Mouse (Mus musculus) retina, postnatal 7 days (tissue): ENCODE data around the gene Dmc1.

ENCODE experiments used
- DNase-seq: peaks from one replicate; pipeline ENCODE4 v3.0.0-alpha.2; 2012; ENCODE audit warnings: low read depth, low spot score

Dmc1 gene

DNA sequence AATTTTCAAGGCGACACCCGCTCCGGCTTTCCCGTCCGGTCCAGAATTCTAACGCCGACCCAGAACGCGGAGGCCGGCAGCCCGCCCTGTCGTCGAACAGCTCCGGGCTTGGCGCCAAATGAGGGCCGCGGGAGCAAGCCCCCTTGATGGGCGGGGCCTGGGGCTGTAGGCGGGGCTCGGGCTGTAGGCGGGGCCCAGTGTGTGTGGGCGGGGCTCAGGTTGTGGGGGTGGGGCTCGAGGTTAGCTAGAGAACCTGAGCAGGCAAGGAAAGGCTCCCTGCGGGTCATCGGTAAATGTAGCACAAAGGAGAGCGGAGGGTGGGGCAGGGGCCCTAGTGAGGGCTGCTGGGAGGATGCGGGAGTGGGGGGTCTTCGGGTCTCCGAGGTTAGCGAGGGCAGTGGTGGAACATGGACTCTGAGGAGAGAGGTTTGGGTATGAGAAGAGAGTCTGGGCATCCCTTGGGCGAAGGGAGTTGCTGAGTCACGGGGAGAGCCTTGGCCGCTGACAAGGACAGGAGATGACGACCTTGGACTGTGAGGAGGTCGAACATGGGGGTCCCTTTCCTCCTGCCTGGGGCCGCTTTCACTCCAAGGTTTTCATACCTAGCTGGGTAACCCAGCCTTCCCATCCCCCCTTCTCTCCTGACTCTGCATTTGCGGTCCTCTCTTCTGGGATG lies at the start of gene Dmc1:
Dmc1 (minus strand) TSS at position 120 of the 676 bp plus-strand sequence.
- DNase-seq: no peak

DNA sequence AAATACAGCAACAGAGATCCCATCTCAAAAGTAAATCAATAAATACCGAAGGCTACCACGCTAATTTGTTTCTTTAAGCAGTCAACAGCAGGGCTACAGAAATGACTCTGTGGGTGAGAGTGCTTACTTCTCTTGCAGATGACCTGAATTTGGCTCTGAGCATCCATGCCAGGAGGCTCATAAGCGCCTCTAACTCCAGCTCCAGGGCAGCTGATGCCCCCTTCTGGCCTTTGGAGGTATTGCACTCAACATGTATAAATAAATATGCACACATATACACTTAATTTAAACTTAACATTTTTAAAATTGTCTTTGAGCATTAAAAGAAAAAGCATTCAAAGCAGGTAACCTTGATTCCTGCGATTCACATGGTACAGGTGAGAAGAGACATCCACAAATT lies 46.6 kb upstream of the Dmc1 start:
- no peak for DNase-seq

DNA sequence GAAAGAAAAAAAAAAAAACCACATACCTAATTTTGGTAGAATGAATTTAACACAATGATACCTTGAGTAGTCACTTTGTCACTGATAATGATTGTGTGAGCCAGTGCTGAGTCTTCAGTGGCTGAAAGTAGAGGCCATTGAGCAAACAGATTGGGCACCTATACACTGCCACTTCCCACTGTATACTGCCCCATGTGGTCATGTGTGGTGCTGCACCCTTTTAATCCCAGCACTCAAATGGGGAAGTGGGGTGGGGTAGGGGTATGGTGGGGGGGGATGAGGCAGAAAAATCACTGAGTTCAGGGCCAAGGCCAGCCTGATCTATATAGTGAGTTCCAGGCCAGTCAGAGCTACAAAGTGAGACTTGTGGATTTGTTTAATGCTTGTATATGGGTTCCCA lies 45.7 kb upstream of the Dmc1 start:
- peak; percentile 46 for DNase-seq

DNA sequence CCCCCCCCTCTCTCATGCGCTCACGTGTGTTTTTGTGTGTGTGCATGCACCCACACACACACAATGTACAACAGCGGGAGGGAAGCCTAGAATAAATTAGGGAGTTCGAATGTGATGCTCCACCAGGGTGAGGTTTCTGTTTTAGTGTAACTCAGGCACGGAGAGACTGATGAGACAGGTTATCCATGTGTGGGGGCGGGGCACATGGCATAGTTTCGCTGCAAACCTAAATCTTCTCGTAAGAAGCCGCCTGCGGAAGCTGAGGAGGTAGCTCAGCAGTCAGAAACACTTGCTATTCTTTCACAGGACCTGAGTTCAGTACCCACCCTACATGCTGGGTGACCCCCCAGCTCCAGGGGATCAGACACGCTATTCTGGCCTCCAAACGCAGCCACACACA lies 43.2 kb upstream of the Dmc1 start:
- no peak for DNase-seq

DNA sequence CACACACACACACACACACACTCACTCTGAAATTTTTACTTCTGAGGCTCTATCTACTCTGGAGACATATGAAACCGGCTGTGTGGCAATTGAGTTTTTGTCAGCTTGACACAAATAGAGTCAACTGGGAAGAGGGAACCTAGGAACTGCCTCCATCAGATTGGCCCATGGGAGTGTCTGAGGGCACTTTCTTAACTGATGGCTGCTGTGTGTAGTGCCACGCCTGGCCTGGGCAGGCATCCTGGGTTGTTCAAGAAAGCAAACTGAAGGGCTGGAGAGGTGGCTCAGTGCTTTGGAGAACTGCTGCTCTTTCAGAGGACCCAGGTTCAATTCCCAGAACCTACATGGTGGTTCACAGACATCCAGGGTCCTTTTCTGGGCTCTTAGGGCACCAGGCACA lies 40.6 kb upstream of the Dmc1 start:
- no peak for DNase-seq

DNA sequence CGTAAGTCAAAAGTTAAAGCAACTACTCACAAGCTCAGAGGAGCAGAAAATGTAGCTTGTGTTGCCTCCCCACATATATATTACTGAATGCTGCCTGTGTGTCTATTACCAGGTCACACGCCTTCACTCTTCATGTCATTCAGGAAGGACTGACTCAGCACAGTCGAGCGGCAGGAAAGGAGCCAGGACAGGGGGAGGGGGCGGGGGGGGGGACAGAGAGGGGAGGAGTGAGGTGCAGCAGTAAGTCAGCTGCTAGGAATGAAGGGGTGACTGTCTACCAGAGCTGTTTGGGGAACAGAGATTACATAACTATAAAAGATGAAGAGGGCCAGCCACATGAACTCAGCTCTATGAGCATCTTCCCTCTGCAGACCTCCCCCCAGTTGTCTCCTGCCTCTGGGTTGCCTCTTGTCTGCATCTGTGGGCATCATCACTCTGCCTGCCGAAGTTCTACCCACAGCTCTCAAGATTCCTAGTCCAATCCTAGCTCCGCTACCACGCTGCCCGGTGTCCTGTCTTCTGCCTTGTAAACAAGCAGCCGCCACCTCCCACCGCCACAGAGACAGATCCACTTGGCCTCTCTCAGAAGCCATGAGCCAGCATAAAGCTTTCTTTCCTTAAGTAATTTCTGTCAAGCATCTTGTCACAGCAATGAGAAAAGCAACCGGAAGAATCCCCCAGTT lies 36.4 kb upstream of the Dmc1 start:
- DNase-seq: no peak

DNA sequence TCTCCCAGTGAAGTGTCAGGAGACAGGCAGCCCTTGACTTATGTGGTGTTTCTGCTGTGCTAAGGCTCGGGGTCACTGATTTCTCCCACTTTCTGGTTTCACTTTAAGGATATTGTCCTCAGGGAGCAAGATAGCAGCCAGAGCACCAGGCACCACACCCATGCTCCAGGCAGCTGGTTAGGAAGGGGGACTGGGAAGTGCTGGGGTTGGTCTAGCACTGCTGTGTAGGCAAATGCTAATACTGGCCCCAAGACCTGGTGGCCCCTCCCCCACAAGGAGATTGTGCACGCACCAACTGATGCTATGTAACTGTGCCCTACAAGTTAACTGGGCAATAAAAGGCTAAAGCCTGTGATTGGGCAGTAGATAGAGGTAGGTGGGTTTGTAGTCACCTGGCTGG lies 25.6 kb upstream of the Dmc1 start:
- no peak for DNase-seq

DNA sequence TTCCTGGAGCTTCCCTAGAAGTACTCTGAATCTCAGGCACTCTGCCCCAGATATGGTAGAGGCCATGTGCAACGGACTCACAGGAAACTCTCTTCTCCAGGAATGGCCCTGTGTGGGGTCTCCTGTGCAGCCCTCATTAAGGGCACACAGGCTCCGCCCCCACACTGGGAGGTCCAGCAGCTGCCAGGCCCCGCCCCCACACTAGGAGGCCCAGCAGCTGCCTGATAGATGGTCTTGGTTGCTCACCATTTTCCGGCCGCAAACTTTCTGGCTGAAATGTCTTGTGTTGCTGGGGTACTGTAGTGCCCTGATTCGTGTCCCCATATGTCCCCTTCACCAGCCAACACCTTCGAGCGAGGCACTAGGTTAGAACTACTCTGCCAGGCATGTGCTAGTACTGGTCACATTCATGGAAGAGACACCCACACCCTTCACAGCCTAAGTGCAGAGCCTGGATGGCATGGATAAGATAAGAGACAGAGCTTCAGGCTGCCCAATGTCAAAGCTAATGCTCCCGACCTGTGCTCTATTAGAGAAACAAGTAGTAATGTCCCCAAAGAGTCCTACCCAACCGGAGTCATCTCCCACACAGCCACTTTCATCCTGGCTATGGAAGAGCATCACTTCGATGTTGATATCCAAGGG lies 15.0 kb upstream of the Dmc1 start:
- no peak for DNase-seq

DNA sequence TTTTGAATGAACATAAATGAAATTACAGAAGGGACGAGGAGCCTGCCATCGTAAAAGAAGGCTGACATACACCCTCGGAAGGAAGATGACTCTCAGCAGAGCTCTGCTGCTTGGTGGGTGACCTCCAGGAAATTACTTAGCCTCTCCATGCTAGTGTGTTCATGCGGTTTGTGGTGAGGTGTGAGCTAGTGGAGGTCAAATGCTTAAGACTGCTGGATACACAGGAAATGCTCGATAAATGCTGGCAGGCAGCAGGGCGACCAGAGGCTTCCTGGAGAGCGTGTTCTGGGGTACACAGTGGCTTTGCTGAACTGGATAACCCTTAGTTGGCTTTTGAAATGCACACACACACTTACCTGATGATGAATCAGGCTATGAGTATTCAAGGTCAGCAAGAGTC lies 13.5 kb upstream of the Dmc1 start:
- DNase-seq: no peak

DNA sequence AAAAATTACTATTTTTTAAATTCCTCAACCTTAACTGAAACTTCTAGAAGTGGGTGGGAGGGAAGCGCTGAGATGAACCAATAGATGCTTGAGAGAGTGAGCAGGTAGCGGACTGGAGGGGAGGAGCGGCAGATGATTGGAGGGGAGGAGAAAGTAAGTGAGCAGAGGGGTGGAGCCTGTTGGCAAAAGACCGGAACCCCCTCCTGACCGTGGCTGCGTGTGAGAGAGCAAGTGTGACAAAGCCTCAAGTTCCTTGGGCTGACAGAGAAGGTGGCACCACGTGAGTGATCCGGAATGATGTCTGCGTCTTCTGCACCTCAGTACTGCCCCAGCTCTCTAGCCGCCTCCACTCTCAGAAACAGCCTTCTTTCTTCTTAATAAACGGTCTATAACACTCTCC lies 12.2 kb upstream of the Dmc1 start:
- no peak for DNase-seq

DNA sequence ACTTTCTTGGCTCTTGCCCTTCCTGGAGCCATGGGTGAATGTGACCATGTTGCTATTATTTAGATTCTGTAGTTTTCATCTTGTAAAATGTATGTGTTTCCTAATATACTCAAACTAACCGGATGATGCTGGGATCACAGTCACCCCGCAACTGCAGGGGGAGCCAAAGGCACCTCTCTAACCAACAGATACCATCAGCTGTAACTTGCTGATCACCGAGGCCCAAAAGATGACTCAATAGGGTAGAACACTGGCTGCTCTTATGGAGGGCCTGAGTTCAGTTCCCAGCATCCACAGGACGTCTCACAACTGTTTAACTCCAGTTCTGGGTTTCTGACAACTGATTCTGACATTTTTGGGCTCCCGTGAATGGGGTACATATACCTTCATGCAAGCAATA lies 11.8 kb upstream of the Dmc1 start:
- DNase-seq: no peak

DNA sequence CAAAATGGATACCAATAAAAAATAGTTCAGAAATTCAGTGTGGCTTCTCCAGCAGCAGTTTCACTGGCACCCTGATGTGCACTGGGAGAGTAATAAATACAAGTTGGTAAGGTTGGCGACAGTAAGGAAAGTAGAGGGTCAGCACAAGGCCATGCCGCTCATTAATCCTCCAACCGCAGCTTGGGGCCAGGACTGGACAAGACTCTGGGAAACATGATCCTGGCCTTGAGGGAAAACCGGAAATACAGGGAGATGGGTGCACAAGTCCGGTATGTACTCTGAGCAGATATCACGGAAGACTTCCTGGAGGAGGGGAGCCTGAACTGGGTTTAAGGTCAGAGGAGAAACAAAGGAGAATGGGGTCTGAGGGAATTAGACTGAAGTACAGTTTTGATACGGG lies 10.6 kb upstream of the Dmc1 start:
- no peak for DNase-seq

DNA sequence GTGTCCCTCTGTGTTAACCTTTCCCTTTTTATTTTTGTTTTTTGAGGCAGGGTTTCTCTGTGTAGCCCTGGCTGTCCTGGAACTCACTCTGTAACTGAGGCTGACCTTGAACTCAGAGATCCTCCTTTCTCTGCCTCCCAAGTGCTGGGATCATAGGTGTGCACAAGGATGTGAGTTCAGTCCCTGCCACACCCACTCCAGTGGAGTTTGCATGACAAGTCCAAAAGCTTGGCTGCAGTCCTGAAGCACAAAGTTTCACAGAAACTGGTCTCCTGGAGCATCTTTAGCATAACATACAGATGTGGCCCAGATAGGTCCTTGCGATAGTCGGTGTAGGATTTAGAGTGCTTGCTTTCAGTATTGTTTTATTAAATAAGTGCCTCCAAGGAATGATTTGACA lies 4.3 kb upstream of the Dmc1 start:
- no peak for DNase-seq

DNA sequence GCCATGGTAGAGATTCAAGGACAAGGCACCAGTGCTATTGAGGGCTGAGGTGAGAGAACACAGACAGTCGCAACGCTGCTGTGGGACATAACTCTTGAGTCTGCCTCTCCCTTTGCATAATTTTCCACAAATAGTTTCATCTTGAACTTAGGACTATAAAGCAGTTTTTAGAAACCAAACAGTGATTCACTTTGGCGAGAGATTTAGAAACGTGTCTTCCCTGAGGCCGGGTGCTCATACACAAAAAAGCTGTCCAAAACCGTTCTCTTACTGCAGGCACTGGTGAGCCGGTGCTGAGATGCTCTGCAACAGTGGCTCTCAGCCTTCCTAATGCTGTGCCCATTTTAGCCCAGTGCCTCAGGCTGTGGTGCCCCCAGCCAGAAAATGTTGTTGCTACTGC lies 3.3 kb upstream of the Dmc1 start:
- DNase-seq: no peak

DNA sequence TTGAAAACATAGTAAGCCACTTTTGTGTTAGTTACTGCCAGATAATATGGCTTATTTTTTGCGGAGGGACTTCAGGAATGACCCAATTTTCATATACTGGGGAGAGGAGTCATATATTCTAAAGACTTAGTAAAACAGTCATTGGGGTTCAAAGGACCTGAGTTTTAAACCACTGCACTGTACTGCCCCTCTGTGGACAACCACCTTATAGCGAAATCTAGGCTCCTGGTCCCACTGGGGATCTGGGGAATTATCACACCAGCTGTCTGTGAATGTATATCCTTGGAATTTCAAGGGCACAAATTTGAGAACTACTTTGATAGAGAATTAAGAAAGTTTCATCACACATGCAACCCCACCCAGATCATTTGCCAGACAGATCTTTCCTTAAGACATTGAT lies 2.8 kb upstream of the Dmc1 start:
- no peak for DNase-seq

DNA sequence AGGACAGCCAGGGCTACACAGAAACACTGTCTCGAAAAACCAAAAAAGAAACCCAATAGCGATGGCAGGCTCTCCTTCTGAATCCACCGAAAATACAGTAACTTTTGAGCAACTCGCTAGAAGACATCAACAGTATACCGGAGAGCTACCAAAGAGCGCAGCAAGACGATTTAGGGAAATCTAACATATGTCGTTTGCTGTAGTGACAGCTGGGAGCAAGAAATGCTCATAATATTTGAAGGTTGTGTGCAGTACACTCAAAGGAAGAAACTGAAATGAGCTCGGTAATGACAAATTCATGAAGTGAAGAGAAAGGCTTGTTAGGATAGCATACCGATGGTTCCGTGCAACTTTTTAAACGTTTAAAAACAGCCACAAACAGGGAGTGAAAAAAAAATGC lies 1.3 kb upstream of the Dmc1 start:
- DNase-seq: no peak

DNA sequence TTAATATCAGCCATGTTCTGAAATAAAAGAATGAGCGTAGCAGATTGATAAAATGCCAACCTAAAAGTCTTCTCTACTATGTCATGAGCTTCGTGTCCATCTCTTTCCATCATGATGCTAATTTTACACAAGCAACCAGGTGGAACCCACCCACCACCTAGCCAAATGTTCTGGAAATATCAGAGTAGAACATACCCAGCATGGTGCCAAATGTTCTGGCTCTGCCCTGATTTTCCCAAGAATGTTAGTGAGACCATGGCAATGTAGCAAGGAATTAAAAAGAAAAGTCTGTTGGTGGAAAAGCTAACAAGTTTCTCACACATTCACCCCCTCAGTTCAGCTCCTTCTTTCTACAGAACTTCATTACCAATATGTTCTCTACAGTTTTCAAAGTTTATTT lies 4.7 kb downstream of the Dmc1 start:
- DNase-seq: no peak

DNA sequence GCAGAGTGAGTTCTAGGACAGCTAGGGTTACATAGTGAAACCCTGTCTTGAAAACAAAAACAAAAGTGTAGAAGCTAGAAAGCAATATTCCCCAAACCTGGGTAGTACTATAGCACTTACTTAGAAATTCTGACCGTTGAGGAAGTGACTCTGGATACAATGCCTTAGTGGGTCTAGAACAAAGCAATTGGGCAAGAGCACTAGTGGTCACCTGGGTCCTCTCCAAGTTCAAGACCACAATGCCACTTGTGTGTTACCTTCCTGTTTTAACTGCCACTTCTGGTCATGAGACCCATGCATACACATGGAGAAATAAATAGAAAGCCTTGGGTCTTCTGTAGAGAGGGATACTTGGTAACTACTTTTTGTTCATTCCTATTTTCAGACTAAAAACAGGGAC lies 6.2 kb downstream of the Dmc1 start:
- DNase-seq: no peak

DNA sequence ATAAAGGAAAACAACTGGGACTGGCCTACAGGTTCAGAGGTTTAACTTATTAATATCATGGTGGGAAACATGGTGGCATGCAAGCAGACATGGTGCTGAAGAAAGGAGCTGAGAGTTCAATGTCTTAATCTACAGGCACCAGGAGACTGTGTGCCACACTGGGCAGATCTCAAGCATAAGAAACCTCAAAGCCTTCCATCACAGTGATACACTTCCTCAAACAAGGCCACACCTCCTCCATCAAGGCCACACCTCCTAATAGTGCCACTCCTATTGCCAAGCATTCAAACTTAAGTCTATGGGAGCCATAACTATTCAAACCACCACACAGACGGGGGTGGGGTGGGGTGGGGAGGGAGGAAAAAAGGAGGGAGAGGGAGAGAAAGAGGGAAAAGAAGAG lies 23.3 kb downstream of the Dmc1 start:
- no peak for DNase-seq

DNA sequence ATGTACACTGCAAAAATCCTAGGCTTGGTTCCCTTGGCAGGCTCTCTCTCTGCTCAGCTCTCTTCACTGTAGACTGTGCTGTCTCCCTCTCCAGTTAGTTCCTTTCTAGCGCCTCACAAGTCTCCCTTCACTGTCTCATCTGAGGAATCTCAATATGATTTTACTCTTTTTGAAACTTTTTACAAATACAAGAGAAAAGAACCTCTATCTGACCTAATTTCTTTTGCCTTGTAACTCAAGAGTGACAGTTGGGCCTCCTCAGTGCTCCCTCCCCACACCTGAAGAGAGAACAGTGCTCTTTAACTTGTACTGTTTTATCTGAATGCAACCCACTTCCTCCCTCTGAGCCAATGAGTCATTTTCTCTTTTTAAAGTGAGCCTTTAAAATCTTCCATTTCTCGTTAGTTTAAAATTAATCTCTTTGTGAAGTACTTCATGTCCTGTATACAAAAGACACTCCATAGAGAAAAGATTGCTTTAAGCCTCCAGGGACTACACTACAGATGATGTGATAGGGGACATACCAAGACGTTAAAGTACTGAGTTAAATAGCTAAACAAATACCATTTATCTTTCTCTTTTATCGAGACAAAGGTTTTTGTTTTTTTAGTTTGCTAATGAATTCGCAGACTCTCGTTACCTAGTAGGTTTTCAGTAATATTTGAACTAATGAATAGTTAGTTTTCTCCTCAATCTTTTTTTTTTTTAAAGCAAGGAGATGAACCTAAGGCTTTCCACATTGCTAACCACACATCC lies 27.1 kb downstream of the Dmc1 start:
- DNase-seq: no peak

DNA sequence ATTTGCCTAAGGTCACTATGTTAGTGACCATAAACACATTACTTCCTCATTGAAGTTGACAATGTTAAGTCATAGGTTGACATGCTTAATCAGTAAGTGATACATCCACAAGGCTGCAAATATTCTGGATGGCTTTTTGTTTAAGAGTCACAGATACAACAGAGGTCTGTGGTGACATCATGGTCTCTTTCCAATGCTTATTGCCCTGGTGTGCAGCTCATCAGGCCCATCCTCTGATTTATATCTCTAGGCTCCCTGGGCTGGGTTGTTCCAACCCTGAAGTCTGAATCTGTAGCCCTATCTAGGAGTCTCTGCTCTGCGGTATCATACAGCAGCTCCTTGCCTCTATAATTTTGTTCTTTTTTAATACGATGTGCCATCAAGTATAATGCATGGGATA lies 28.0 kb downstream of the Dmc1 start:
- no peak for DNase-seq

DNA sequence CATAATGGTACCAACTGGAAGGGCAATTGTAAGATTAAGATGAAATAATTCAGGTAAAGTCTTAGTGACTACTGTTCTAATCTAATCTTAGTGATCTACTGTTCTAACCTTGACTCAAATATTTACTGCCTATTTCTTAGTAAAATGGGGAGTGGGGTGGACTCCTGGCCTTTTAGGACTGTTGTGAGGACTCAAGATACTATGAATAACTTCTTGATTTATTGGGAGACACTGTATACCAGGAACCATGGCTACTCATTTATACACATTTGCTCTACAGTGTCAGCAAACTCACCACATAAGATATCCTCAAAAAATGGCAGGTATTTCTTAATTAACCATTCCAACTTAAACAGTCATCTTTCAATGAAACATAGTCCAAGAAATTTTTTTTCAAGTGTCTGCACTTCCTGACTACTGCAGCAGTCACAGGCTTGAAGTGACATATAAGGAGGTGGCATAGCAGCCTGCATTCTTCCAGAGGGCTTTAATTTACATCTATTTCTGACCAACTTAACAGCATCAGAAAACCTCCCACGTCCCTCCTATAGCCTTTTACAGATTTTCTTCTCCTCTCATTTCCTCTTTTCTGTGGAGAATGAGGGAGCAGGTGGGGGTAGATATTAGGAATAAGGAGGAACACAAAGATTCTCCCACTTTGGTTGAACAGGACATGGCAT lies 29.2 kb downstream of the Dmc1 start:
- no peak for DNase-seq
